Mouse (Mus musculus) CH12.LX (cell line): ENCODE results near the gene Fam166a. TPM values are rescaled to one million over a fixed set of nuclear protein-coding genes. Genes with fewer than 3 reads are reported as not detected.
A peak's percentile ranks its signal among the peaks of the same experiment; 100 is the strongest.
"Not testable (repeated sequence)": the region's sequence is repeated elsewhere in the genome, so short reads cannot be mapped to it uniquely, and the experiment has no call there.

ENCODE experiments used
- DNase-seq: peaks from one replicate; pipeline ENCODE4 v3.0.0-alpha.2; 2013; ENCODE audit errors: extremely low read depth
- H3K27ac ChIP-seq: 2 replicates; pipeline ENCODE4 v1.5.1; 2012; ENCODE audit warnings: low read depth, mild to moderate bottlenecking, control low read depth, moderate library complexity; ENCODE audit not compliant: insufficient read depth
- H3K27me3 ChIP-seq: replicated peaks from 2 replicates; pipeline ENCODE3; 2012; ENCODE audit warnings: inconsistent platforms
- H3K36me3 ChIP-seq, 2 experiments: replicated peaks in 1 of 2; 2 replicates each; pipeline versions ENCODE3 to v1.6.1; 2012; ENCODE audit warnings: inconsistent platforms in 1 of 2, low read length in 1 of 2, mild to moderate bottlenecking in 1 of 2, mixed read lengths in 1 of 2, moderate library complexity in 1 of 2; ENCODE audit not compliant: control insufficient read depth in 1 of 2, insufficient read depth in 1 of 2
- H3K4me1 ChIP-seq, 2 experiments: 2 replicates each; pipeline ENCODE4 v1.6.1; 2012; ENCODE audit warnings: inconsistent platforms in 1 of 2, moderate library complexity in 1 of 2; ENCODE audit not compliant: insufficient read depth in 2 of 2, control insufficient read depth in 1 of 2
- H3K4me2 ChIP-seq: 2 replicates; pipeline ENCODE4 v1.6.1; 2012; ENCODE audit warnings: low read depth, mild to moderate bottlenecking, control low read depth; ENCODE audit not compliant: poor library complexity, insufficient read depth, severe bottlenecking
- H3K4me3 ChIP-seq, 3 experiments: fragments of 150-350 bp in 1 of 3; sonication (generic) in 1 of 3; replicated peaks in 1 of 3; 2 replicates each; pipeline versions ENCODE3 to v1.5.1; 2011 to 2012; ENCODE audit warnings: low read depth in 2 of 3, low read length in 2 of 3, mild to moderate bottlenecking in 2 of 3, moderate library complexity in 2 of 3, control low read depth in 1 of 3, improper control_type of control experiment in 1 of 3, inconsistent platforms in 1 of 3, mixed read lengths in 1 of 3; ENCODE audit not compliant: poor library complexity in 1 of 3
- H3K79me2 ChIP-seq: replicated peaks from 2 replicates; pipeline ENCODE4 v1.6.1; 2012; ENCODE audit warnings: mild to moderate bottlenecking, moderate library complexity; ENCODE audit not compliant: control insufficient read depth, poor library complexity, insufficient read depth, severe bottlenecking; ENCODE audit errors: extremely low read depth
- H3K9ac ChIP-seq: 2 replicates; pipeline ENCODE4 v1.6.1; 2012; ENCODE audit warnings: low read depth, mild to moderate bottlenecking, control low read depth, moderate library complexity; ENCODE audit not compliant: insufficient read depth
- H3K9me3 ChIP-seq: replicated peaks from 2 replicates; pipeline ENCODE3; 2012; ENCODE audit warnings: low read length, inconsistent platforms, mixed read lengths
- CHD1 ChIP-seq: IDR thresholded peaks from 2 replicates; pipeline ENCODE4 v1.6.1; 2012; ENCODE audit warnings: low read depth, low read length, improper control_type of control experiment, inconsistent platforms
- CTCF ChIP-seq, 2 experiments: IDR thresholded peaks in 1 of 2; conservative IDR thresholded peaks in 1 of 2; 2 replicates each; pipeline ENCODE4 v1.5.1; 2011 to 2012; ENCODE audit warnings: low read depth in 2 of 2, low read length in 2 of 2, improper control_type of control experiment in 1 of 2, inconsistent platforms in 1 of 2, mild to moderate bottlenecking in 1 of 2, moderate library complexity in 1 of 2
- ELF1 ChIP-seq: IDR thresholded peaks from 2 replicates; pipeline ENCODE4 v1.6.1; 2014; ENCODE audit warnings: low read depth, mild to moderate bottlenecking, inconsistent platforms, low read length, improper control_type of control experiment
- EP300 ChIP-seq: IDR thresholded peaks from 2 replicates; pipeline ENCODE4 v1.6.1; 2011; ENCODE audit warnings: low read length, improper control_type of control experiment
- ETS1 ChIP-seq: conservative IDR thresholded peaks from 2 replicates; pipeline ENCODE4 v1.6.1; 2012; ENCODE audit warnings: low read depth, mild to moderate bottlenecking, inconsistent platforms, low read length, improper control_type of control experiment, moderate library complexity
- GABPA ChIP-seq: IDR thresholded peaks from 2 replicates; pipeline ENCODE4 v1.6.1; 2012; ENCODE audit warnings: low read depth, low read length, improper control_type of control experiment, inconsistent platforms; ENCODE audit not compliant: insufficient replicate concordance
- HCFC1 ChIP-seq: IDR thresholded peaks from 2 replicates; pipeline ENCODE4 v1.6.1; 2012; ENCODE audit warnings: low read depth, mild to moderate bottlenecking, inconsistent platforms, low read length, improper control_type of control experiment
- JUN ChIP-seq: IDR thresholded peaks from 2 replicates; pipeline ENCODE4 v1.6.1; 2011; ENCODE audit warnings: low read depth, mild to moderate bottlenecking, low read length, improper control_type of control experiment, moderate library complexity; ENCODE audit not compliant: insufficient read depth
- MAFK ChIP-seq: IDR thresholded peaks from 2 replicates; pipeline ENCODE4 v1.6.1; 2011; ENCODE audit warnings: low read length, improper control_type of control experiment; ENCODE audit not compliant: insufficient replicate concordance
- MAZ ChIP-seq: IDR thresholded peaks from 2 replicates; pipeline ENCODE4 v1.6.1; 2012; ENCODE audit warnings: low read depth, mild to moderate bottlenecking, inconsistent platforms, low read length, improper control_type of control experiment, moderate library complexity
- MEF2A ChIP-seq: IDR thresholded peaks from 2 replicates; pipeline ENCODE4 v1.6.1; 2014; ENCODE audit warnings: low read depth, mild to moderate bottlenecking, inconsistent platforms, low read length, improper control_type of control experiment, borderline replicate concordance
- NELFE ChIP-seq: IDR thresholded peaks from 2 replicates; pipeline ENCODE4 v1.6.1; 2011; ENCODE audit warnings: low read depth, low read length, improper control_type of control experiment
- PAX5 ChIP-seq: IDR thresholded peaks from 2 replicates; pipeline ENCODE4 v1.6.1; 2012; ENCODE audit warnings: low read length, inconsistent platforms, mixed read lengths
- RAD21 ChIP-seq: IDR thresholded peaks from 2 replicates; pipeline ENCODE4 v1.6.1; 2011; ENCODE audit warnings: low read depth, mild to moderate bottlenecking, low read length, improper control_type of control experiment, moderate library complexity
- SIN3A ChIP-seq: IDR thresholded peaks from 2 replicates; pipeline ENCODE4 v1.6.1; 2012; ENCODE audit warnings: low read length, improper control_type of control experiment, inconsistent platforms
- SMC3 ChIP-seq: IDR thresholded peaks from 2 replicates; pipeline ENCODE4 v1.6.1; 2011; ENCODE audit warnings: low read depth, low read length, improper control_type of control experiment
- TBP ChIP-seq: conservative IDR thresholded peaks from 2 replicates; pipeline ENCODE4 v1.6.1; 2011; ENCODE audit warnings: low read depth, low read length, improper control_type of control experiment
- TCF12 ChIP-seq: IDR thresholded peaks from 2 replicates; pipeline ENCODE4 v1.6.1; 2014; ENCODE audit warnings: low read depth, mild to moderate bottlenecking, inconsistent platforms, low read length, improper control_type of control experiment
- ZC3H11A ChIP-seq: IDR thresholded peaks from 2 replicates; pipeline ENCODE4 v1.6.1; 2012; ENCODE audit warnings: low read depth, mild to moderate bottlenecking, inconsistent platforms, low read length, improper control_type of control experiment
- ZMIZ1 ChIP-seq: IDR thresholded peaks from 2 replicates; pipeline ENCODE4 v1.6.1; 2012; ENCODE audit warnings: low read depth, mild to moderate bottlenecking, inconsistent platforms, low read length, improper control_type of control experiment
- ZNF384 ChIP-seq: IDR thresholded peaks from 2 replicates; pipeline ENCODE4 v1.6.1; 2012; ENCODE audit warnings: low read depth, low read length, improper control_type of control experiment, inconsistent platforms
- dilution Hi-C: fragments of 300-500 bp; cut with MboI; formaldehyde crosslinking; loops from 2 replicates; pipeline ENCODE4 v1.14.3; 2020; ENCODE audit warnings: low sequenced_read_pairs; ENCODE audit not compliant: extremely low pct_unique_long_range_greater_than_20kb, extremely low pct_ligation_motif_present
- in situ Hi-C: fragments of 300-500 bp; cut with MboI; formaldehyde crosslinking; loops from 3 replicates; pipeline ENCODE4 v1.14.3; 2019; ENCODE audit warnings: low sequenced_read_pairs, low pct_ligation_motif_present, low pct_unique_long_range_greater_than_20kb, mixed read lengths
- polyA plus RNA-seq: library from polyadenylated mRNA; unstranded; fragments of >175 nt; gene quantifications from 2 replicates; pipeline ENCODE4 v1.2.1, GENCODE M21; 2012; ENCODE audit warnings: low read depth; ENCODE audit not compliant: insufficient read length
- total RNA-seq, 2 experiments: library from RNA; depleted of rRNA; stranded (reverse); fragments of 300-350 nt in 1 of 2; fragments of >200 nt in 1 of 2; gene quantifications; 2 replicates each; pipeline ENCODE4 v1.2.3; 2012 to 2014

The Fam166a gene
- total and polyA plus RNA-seq, 3 experiments: 0.38 to 23.4 TPM; not detected in 1

DNA sequence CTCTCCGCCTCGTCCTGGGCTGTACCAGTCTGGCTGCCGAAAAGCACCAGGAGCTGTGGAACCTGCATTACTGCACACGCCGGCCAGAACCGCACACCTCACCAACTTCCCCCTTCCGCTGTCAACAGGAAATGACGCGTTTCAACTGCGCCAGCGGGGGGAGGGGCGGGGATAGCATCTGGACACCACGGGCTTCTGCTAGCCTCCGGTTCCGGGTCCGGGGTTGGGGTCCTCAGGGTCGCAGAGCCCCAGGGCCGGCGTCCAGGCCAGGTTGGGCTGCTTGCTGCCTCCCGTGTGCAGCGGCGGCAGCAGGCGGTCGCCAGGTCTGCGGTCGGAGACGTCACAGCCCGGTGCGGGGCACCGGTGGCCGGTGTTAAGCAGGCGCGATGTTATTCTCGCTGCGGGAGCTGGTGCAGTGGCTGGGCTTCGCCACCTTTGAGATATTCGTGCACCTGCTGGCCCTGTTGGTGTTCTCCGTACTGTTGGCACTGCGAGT, 36.8 kb downstream of the Fam166a start, which contains the start of gene Tmem203 (continued):
- peak; percentile 65 for TF ChIP-seq ZMIZ1
- TF ChIP-seq ETS1: peak; percentile 56
- no peak for TF ChIP-seq RAD21
- TF ChIP-seq JUN: no peak
- TF ChIP-seq MAFK: no peak
- peak; percentile 100 for TF ChIP-seq SIN3A
- TF ChIP-seq EP300: no peak
- TF ChIP-seq NELFE: peak; percentile 87
- TF ChIP-seq GABPA: peak; percentile 63; the same call in 1 of the 2 replicates
- peak; percentile 59 for TF ChIP-seq MEF2A
- TF ChIP-seq ZNF384: no peak
- TF ChIP-seq TBP: 0 out of 2 replicates have a peak, but pooled peaks have one; percentile 47
- TF ChIP-seq CHD1: no peak
- no peak for TF ChIP-seq PAX5
- no peak for TF ChIP-seq ZC3H11A

DNA sequence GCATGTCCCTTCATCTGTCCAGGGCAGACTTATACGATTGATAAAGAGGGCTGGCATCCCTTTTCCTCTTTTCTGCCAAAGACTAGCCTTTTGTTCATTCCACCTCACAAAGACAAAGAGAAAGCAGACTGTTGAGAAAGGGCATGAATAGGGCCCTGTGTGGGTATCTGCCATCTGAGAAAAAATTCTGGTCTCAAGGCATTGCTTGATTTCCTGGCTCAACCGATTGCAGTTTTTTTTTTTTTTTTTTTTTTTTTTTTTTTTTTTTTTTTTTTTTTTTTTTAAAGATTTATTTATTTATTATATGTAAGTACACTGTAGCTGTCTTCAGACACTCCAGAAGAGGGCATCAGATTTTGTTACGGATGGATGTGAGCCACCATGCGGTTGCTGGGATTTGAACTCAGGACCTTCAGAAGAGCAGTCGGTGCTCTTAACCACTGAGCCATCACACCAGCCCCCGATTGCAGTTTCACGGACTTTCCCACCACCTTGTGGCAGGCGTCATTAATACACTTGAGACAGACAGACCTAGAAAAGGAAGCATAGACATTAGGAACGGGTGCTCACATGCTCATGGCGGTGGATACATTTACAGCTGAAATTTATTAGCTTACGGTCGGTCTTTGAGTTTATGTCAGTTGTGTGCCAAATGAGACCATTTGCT, 38.0 kb downstream of the Fam166a start:
- peak; percentile 91 for DNase-seq
- Histone ChIP-seq H3K4me2 (peak overlapping the region; percentile 96), H3K4me1 (peaks cover 0 to 17% of the 10 kb centered on the region in 2 experiments; a peak in 2 of 4 replicates), H3K36me3 (peaks cover 20 to 25% of the 10 kb centered on the region in 2 experiments), H3K4me3 (peak overlapping the region; percentile 85 to 97 (median 87)), H3K79me2 (peaks cover 14% of the 10 kb centered on the region), H3K9ac (peak overlapping the region; percentile 83)
- in situ Hi-C loops, H3K27ac ChIP-seq, H3K27me3 ChIP-seq, H3K9me3 ChIP-seq, dilution Hi-C loops: not testable (repeated sequence)
- TF ChIP-seq TBP (peak; percentile 93), SMC3 (peak; percentile 59), CTCF (conservative IDR thresholded peaks at IDR 0.05 in 1 of 2, IDR thresholded peaks at IDR 0.05 in 1 of 2; ENCODE audit: low read depth in 2 of 2, low read length in 2 of 2) (peak; percentile 10 to 68; a peak in 3 of 4 replicates), MAZ (peak; percentile 58; the same call in 1 of the 2 replicates), TCF12 (0 out of 2 replicates have a peak, but pooled peaks have one; percentile 23), SIN3A (peak; percentile 53; the same call in 1 of the 2 replicates), RAD21 (peak; percentile 62), HCFC1 (peak; percentile 45; the same call in 1 of the 2 replicates), ZNF384 (peak; percentile 71), ELF1 (peak; percentile 20; the same call in 1 of the 2 replicates)
